Mouse (Mus musculus) stomach, embryonic 14.5 days (tissue): ENCODE measurements around the gene Necab2. TPM values are rescaled to one million over a fixed set of nuclear protein-coding genes. Genes with fewer than 3 reads are reported as not detected.

ENCODE experiments used
- ATAC-seq: fragments of 200-750 bp; cut with Nextera tagmentation; 2 replicates; pipeline ENCODE4 v1.8.0; 2017; ENCODE audit warnings: low read depth, moderate TSS enrichment; ENCODE audit not compliant: insufficient number of reproducible peaks, insufficient read depth, low FRiP score
- H3K27ac ChIP-seq: fragments of 300-500 bp; sonication (generic); 2 replicates; pipeline ENCODE4 v1.5.1; 2014; ENCODE audit warnings: mild to moderate bottlenecking, low read length, moderate library complexity, mixed read lengths
- H3K27me3 ChIP-seq: fragments of 300-500 bp; sonication (generic); 2 replicates; pipeline ENCODE4 v1.6.1; 2014; ENCODE audit warnings: low read length, control low read depth, mixed read lengths; ENCODE audit not compliant: control insufficient read depth, insufficient read depth
- H3K36me3 ChIP-seq: fragments of 300-500 bp; sonication (generic); 2 replicates; pipeline ENCODE4 v1.6.1; 2014; ENCODE audit warnings: mild to moderate bottlenecking, control low read depth, low read length, moderate library complexity, mixed read lengths; ENCODE audit not compliant: control insufficient read depth, insufficient read depth
- H3K4me1 ChIP-seq: fragments of 300-500 bp; sonication (generic); 2 replicates; pipeline ENCODE4 v1.6.1; 2014; ENCODE audit warnings: low read length, control low read depth, mixed read lengths; ENCODE audit not compliant: control insufficient read depth, insufficient read depth
- H3K4me2 ChIP-seq: fragments of 300-500 bp; sonication (generic); replicated peaks from 2 replicates; pipeline ENCODE4 v1.6.1; 2014; ENCODE audit warnings: low read depth, low read length, control low read depth
- H3K4me3 ChIP-seq: fragments of 300-500 bp; sonication (generic); 2 replicates; pipeline ENCODE4 v1.5.1; 2014; ENCODE audit warnings: low read depth, low read length, control low read depth
- H3K9ac ChIP-seq: fragments of 300-500 bp; sonication (generic); replicated peaks from 2 replicates; pipeline ENCODE4 v1.6.1; 2014; ENCODE audit warnings: low read depth, mild to moderate bottlenecking, control low read depth, low read length, moderate library complexity, mixed read lengths
- H3K9me3 ChIP-seq: fragments of 300-500 bp; sonication (generic); 2 replicates; pipeline ENCODE4 v1.6.1; 2016; ENCODE audit warnings: low read depth, low read length, control low read depth; ENCODE audit not compliant: control insufficient read depth
- WGBS: fragments of 180-500 bp; shearing (Covaris S2); extraction: QIAGEN DNeasy Blood & Tissue Kit; methylation state at CpG from one replicate; pipeline ENCODE4 v1.1.7; 2014; 5-methylcytosine and 5-hydroxymethylcytosine counted together
- polyA plus RNA-seq: library from polyadenylated mRNA; unstranded; fragments of >200 nt; fragmentation: Nextera tagmentation; extraction: Ambion mirVana; gene quantifications from 2 replicates; pipeline ENCODE4 v1.2.1, GENCODE M21; 2014

Gene Necab2
- polyA plus RNA-seq, 1 experiment from 2014 or later: 1.5 TPM

DNA sequence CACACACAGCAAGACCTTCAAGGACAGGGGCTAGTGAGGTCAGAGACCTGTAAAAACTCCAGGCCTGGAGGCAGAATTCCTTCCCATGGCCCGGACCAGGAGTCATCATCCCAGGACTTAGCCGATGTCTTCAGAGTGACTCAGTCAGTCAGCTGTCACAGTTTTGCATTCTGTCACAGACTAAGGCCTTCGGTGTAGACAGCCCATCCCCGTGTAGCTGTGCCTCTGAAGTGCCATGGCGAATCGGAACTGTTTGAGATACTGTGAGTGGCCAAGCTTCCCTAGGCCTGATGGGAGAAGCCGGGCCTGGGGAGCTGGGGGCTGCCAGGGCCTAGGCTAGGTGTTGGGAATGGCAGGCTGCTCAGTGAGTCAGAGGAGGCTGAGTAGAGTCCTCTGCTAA lies 15.8 kb upstream of the Necab2 start:
- H3K36me3 ChIP-seq: no peaks in the 10 kb centered on the region
- H3K4me1 ChIP-seq: 0 out of 2 replicates have a peak, but pooled peaks cover 11% of the 10 kb centered on the region
- H3K9me3 ChIP-seq: no peaks in the 10 kb centered on the region
- H3K9ac ChIP-seq: no peak overlapping the region
- 86% methylated on average over 7 of the region's 7 CpGs for WGBS
- H3K27ac ChIP-seq: no peak overlapping the region
- no peak for ATAC-seq
- no peak overlapping the region for H3K4me2 ChIP-seq
- no peaks in the 10 kb centered on the region for H3K27me3 ChIP-seq
- no peak overlapping the region for H3K4me3 ChIP-seq

DNA sequence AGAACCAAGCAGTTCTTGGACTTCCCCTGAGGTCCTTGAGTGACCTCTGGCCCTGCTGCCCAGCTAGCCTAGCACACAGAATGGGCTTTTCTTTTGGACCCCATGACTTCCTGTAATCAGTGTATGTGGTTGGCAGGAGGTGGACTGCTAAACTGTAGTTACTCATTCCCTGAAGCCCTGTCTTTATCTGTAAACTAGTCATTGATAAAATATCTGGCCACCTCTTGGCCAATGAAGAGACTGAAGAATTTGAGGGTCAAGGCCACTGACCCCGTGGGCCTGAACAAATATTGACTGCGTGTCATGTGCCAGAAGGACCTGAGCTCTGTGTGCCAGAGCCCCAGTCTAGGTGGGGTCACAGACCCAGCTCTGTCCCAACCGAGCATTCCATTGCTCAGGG lies 14.1 kb upstream of the Necab2 start:
- no peak overlapping the region for H3K27ac ChIP-seq
- 50% methylated on average over 3 of the region's 3 CpGs for WGBS
- H3K4me1 ChIP-seq: peaks cover 19% of the 10 kb centered on the region; the same call in 1 of the 2 replicates
- no peaks in the 10 kb centered on the region for H3K9me3 ChIP-seq
- H3K9ac ChIP-seq: no peak overlapping the region
- ATAC-seq: no peak
- no peak overlapping the region for H3K4me3 ChIP-seq
- H3K27me3 ChIP-seq: no peaks in the 10 kb centered on the region
- no peak overlapping the region for H3K4me2 ChIP-seq
- H3K36me3 ChIP-seq: no peaks in the 10 kb centered on the region

- Histone ChIP-seq H3K4me1 (peaks cover 12% of the 10 kb centered on the region; the same call in 1 of the 2 replicates), H3K36me3 (no peaks in the 10 kb centered on the region), H3K4me3 (no peak within 1 kb of the TSS), H3K9ac (no peak within 1 kb of the TSS), H3K4me2 (no peak within 1 kb of the TSS), H3K9me3 (no peaks in the 10 kb centered on the region), H3K27me3 (no peaks in the 10 kb centered on the region), H3K27ac (no peak within 1 kb of the TSS)
- ATAC-seq: no peak
- 89% methylated on average over 13 of the region's 13 CpGs for WGBS
These were observed 12.8 kb upstream of the Necab2 start, which contains the start of gene Osgin1 for GRCm38 (mm10) chr8:119433582-119434174. Gene Osgin1 (plus strand): TSS chr8:119434124.

DNA sequence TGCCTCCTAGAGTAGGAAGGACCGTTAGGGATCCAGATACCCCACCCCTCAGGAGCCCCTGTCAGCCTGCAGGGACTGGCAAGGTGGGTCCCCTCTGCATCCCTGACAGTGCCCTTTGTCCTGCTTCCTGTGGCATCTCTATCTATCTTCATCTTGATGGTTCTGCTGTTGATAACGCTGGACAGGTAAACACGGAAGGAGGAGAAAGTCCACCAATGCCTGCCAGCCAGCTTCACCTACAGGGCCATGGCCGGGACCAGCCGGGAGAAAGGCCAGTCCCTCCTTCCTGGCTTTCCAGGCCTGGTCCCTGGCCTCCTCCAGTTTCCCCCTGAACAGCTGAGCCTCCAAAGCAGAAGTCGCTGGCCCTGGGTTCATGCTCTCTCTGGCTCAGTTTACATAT lies 11.9 kb upstream of the Necab2 start:
- no peaks in the 10 kb centered on the region for H3K27me3 ChIP-seq
- ATAC-seq: no peak
- H3K4me2 ChIP-seq: no peak overlapping the region
- H3K36me3 ChIP-seq: no peaks in the 10 kb centered on the region
- no peak overlapping the region for H3K9ac ChIP-seq
- H3K4me3 ChIP-seq: no peak overlapping the region
- 71% methylated on average over 6 of the region's 6 CpGs for WGBS
- peaks cover 15% of the 10 kb centered on the region; the same call in 1 of the 2 replicates for H3K4me1 ChIP-seq
- H3K9me3 ChIP-seq: no peaks in the 10 kb centered on the region
- H3K27ac ChIP-seq: no peak overlapping the region

DNA sequence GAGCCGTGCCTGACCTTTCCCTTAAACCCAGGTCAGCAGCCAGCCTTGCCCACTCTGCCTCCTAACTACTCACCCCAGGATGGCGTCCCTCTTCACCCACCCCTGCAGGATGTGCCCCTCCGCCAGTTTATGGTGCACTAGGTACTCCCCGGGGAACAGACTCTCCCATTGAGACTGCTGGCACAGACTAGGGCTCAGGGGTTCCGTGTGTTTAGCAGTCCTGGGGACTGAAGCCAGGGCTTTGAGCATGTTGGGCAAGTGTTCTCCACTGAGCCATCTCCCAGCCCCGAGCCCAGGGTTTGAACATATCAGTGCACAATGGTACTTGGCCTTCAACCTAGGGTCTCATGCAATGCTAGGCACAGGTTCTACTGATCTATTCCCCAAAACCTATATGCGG lies 11.0 kb upstream of the Necab2 start:
- Histone ChIP-seq H3K4me1 (peaks cover 18% of the 10 kb centered on the region; the same call in 1 of the 2 replicates), H3K27me3 (no peaks in the 10 kb centered on the region), H3K9ac (no peak overlapping the region), H3K9me3 (no peaks in the 10 kb centered on the region), H3K36me3 (no peaks in the 10 kb centered on the region), H3K4me2 (no peak overlapping the region), H3K4me3 (no peak overlapping the region), H3K27ac (no peak overlapping the region)
- 88% methylated on average over 7 of the region's 7 CpGs for WGBS
- ATAC-seq: no peak

DNA sequence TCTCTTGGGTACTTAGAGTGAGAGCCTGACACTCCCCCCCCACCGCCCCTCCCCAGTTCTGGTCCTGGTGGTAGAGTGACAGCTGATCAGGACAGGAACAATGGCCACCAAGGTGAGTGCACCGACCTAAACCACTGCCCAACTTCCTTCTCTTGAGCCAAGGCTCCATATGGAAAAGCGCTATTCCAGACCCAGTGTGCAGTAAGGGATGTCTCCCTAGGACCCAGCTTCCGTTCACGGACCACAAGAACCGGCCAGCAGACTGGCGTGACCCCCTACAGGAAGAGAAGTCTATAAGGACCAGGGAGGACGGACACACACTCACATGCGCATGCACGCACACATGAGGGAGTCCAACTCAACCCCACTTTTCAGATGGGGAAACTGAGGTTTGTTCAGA lies 10.2 kb upstream of the Necab2 start:
- Histone ChIP-seq H3K27me3 (no peaks in the 10 kb centered on the region), H3K9ac (no peak overlapping the region), H3K36me3 (no peaks in the 10 kb centered on the region), H3K9me3 (no peaks in the 10 kb centered on the region), H3K4me1 (peaks cover 22% of the 10 kb centered on the region), H3K27ac (no peak overlapping the region), H3K4me2 (no peak overlapping the region), H3K4me3 (no peak overlapping the region)
- 90% methylated on average over 10 of the region's 10 CpGs for WGBS
- no peak for ATAC-seq

- Histone ChIP-seq H3K36me3 (no peaks in the 10 kb centered on the region), H3K27me3 (no peaks in the 10 kb centered on the region), H3K4me1 (peaks cover 22% of the 10 kb centered on the region), H3K4me2 (peak overlapping the region; percentile 34), H3K9ac (no peak overlapping the region), H3K27ac (no peak overlapping the region; the same call in 1 of the 2 replicates), H3K9me3 (no peaks in the 10 kb centered on the region), H3K4me3 (0 out of 2 replicates have a peak overlapping the region, but pooled peaks have one; percentile 2)
- peak; percentile 29; the same call in 1 of the 2 replicates for ATAC-seq
- 15% methylated on average over 9 of the region's 9 CpGs for WGBS
These were observed 9.6 kb upstream of the Necab2 start for GRCm38 (mm10) chr8:119436933-119437332.

DNA sequence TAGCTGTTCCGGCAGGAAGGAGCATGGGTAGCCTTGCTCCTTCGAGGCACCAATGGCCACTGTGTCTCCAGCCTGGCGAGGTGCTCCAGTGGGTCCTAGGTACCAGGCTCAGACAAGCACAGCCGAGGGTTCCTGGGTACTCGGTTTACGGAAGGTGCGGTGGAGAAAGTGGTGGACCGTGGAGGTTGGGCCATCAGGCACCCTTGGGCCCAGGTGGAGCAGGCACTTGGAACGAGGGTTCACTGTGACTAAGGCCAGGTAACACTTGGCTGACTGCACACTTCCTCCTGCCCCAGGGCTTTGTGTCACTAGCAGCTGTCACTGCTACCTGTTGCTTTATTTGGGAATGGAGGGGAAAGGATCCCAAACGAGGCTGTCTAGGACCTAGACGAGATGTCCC lies 9.0 kb upstream of the Necab2 start:
- ATAC-seq: no peak
- no peaks in the 10 kb centered on the region for H3K27me3 ChIP-seq
- 74% methylated on average over 11 of the region's 11 CpGs for WGBS
- H3K4me1 ChIP-seq: peaks cover 22% of the 10 kb centered on the region
- no peak overlapping the region for H3K9ac ChIP-seq
- H3K4me2 ChIP-seq: peak overlapping the region; percentile 34
- no peaks in the 10 kb centered on the region for H3K9me3 ChIP-seq
- H3K36me3 ChIP-seq: no peaks in the 10 kb centered on the region
- H3K4me3 ChIP-seq: 0 out of 2 replicates have a peak overlapping the region, but pooled peaks have one; percentile 2
- H3K27ac ChIP-seq: no peak overlapping the region

GRCm38 (mm10) chr8:119438876-119439275 lies 7.6 kb upstream of the Necab2 start:
- Histone ChIP-seq H3K9ac (no peak overlapping the region), H3K4me2 (no peak overlapping the region), H3K36me3 (no peaks in the 10 kb centered on the region), H3K4me3 (no peak overlapping the region), H3K27ac (no peak overlapping the region), H3K4me1 (peaks cover 22% of the 10 kb centered on the region), H3K27me3 (no peaks in the 10 kb centered on the region), H3K9me3 (no peaks in the 10 kb centered on the region)
- WGBS: 75% methylated on average over 6 of the region's 6 CpGs
- no peak for ATAC-seq
